Mouse (Mus musculus): ENCODE measurements around the gene Fam196b.

The Fam196b gene

DNA sequence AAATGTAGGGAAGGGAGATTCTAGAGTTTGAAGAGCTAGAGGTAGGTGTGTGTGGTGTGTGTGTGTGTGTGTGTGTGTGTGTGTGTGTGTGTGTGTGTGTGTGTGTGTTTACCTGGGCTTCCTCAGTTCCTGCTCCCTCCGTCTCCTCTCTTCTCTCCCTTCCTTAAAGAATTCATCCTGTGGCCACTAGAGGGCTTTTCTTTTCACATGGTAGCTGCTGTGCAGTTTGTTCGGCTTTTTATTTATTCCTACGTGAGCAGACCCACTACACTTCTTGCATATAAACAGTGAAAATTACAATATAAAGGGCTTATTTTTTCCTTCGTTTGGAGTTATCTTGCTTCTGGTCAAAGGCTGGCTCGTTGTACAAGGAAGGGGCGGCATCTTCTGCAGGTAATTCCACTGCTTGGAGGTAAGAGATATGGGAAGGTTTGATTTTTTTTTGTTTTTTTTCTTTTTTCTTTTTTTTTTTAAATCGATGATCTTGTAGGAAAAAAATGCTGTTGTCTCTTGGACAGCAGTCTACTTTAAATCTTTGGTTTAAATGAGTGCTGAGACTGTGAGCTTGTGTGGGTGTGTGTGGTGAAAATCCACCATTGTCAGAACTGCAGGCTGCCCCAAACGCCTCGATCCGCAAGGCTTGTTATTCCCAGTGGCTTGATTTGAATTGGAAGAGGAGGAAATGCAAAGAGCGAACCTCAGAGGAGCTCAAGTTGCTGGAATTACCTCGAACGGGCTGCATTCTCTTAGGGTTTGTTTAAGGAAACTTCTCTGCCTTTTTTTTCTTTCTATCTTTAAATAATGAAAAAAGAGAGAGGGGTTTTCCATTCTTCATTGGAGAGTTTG lies at the start of gene Fam196b:
Gene Fam196b, plus strand, starts transcription at position 289 of the 846 bp plus-strand sequence.
- peak; percentile 39 for DNase-seq (ENCODE audit: low read depth, low spot score)

DNA sequence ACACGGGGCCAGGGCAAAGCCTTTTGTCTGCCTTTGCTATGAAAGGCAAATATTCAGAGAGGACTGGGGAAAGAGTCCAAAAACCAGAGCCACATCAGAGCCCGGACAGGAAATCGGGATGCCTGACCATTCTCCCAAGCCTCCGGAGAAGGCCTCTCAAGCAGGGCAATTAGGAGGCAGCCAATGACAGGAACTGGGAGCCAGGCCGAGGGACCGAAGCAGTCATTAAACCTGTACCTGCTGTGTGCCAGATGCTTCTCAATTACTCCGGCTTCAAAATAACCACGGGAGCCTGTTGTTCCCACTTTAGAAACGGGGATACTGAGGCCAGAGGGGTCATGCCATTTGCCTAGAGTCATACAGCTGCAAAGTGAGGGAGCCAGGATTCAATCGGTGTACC lies 42.6 kb upstream of the Fam196b start:
- no peak for DNase-seq (ENCODE audit: low read depth, low spot score)

DNA sequence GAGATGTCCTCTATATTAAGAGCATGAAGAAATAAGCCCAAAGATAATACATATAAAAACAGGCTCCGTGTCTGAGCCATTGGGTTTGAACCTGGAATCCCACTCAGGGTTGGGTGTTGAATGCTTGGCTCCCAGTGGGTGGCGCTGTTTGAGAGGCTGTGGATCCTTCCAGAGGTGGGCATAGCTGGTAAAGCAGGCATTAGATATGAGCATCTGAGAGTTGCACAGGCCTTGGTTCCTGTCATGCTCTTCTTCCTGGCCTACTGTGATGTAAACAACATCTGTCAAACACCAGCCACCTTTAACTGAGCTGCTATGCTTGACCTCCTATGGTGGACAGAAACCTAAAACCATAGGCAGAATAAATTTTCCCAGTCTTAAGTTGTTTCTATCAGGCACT lies 38.7 kb upstream of the Fam196b start:
- DNase-seq (ENCODE audit: low read depth, low spot score): no peak

DNA sequence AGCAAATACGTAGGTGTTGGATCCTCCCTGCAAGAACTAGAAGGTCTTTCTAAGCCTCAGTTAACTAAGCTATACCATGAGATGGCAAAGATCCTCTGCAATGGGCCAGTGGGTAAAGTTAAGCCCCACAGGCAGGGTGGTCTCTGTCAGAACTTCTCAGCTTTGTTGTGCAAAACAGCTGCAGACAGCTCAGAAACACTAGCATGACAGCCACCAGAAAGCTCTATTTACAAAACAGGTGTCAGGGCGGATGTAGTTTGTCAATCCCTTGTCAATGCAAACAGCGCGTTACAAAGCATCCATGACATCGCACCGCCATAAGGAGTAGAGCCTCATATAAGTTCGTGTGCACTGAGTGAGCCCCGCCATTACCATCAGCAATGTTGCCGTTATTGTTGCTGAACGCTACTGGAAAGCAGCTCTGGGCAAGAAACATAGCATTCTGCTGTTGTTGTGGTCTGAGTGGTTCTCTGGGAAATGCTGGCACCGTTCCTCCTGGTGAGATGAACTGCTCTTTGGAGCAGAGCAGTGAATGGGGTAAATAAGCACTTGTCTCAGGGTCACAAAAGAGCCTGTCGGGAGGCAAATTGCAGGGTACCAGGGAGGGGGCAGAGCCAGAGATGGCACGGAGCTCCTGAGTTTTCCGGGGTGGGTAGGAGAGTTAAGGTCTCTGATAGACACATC lies 38.1 kb upstream of the Fam196b start:
- no peak for DNase-seq (ENCODE audit: low read depth, low spot score)

DNA sequence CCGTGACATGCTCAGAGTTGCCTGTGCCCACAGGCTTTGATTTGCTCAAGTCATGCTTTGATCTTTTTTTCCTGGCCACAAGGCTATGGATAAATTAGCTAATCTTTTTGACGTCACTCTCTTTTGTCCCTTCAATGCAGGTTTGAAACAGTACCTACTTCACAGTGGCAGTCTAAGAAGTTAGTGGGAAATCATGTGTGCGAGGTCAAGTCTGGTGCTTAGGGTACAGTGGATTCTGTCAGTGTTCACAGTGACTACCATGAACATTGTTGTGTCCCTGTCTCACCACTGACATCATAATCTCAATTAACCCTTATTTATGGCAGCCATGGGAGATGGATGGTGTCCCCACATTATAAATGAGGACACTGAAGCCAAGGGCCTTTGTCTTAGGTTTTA lies 37.6 kb upstream of the Fam196b start:
- DNase-seq (ENCODE audit: low read depth, low spot score): no peak

DNA sequence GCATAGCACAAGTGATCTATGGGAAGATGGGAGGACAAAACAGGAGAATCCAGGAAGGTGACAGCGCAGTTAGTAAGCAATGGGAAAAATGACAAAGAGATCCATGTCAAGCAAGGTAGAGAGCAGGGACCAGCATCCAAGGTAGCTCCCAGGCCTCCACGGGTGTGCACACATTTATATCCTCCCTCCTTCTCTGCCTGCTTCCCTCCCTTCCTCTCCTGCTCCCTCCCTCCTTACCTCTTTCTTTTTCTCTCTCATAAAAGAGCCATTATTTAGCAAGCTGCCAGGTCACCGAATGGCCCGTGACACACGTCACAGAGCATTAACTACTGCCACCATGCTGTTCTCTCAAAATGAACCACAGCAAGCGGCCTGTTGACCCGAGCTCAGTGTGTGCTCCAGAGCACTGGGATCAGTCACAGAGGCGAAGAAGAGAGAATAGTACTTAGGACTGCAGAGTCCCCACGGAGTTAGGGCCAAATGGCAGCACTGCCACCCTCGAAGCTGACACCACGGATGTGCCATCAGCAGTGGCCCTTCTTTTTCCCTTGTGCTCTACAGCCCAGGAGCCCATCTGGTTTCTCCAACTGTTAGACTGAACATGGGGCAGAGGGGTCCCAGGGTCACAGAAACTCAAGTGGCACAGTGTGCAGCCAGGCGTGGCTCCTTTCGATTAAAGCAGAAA lies 30.4 kb upstream of the Fam196b start:
- no peak for DNase-seq (ENCODE audit: low read depth, low spot score)

DNA sequence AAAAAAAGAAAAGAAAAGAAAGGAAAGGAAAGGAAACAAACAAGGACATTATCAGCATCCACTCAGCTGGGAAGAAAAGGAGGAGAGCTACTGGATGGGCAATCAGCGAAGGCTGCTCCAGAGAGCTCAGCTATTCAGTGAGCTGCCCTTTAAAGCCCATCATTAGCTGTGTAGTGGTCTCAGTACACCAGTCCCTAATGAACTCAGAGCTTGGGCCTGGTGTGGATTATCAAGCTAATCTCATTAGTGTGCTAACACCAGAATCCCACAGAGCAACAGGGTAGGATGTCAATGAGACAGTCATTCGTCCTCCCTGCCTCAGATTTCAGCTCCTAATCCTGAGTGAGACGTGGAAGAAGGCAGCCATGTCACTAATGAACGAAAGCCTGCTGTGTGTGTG lies 24.4 kb upstream of the Fam196b start:
- no peak for DNase-seq (ENCODE audit: low read depth, low spot score)

DNA sequence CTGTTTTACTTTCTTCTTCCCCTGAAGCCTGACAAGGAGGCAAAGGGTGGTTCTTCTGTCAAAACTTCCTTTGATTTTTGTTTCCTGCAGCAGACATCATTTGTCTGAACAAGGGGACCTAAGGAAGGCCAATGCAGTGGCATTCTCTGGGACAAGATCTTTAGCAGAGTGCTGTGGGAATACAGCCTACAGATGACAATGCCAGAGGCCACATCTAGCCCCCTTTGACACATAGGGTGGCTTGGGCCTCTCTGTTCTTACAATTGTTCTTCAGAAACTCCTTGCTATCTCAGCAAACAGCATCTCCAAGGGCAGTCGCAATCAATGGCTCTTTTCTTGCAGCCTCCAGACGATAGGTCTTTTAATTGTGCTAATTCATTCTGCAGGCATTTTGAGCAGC lies 23.9 kb upstream of the Fam196b start:
- no peak for DNase-seq (ENCODE audit: low read depth, low spot score)

DNA sequence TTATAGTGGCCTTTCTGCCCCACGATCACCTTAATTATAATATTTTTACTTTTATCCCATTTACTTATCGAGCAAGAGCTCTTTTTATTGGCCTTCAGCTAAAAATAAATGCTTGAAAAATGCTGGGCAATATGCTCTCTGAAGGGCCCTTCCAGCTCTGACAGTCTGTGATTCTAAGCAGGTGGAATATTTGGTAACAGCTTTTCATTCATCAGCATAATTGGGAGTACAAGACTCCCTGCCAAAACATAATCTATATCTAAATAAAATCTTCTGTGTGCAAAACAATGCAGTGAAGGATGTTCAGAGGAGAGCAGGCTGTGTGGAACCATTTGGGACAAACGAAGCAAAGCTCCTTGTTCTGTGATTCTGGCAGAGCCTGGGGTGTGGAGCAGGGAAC lies 23.3 kb upstream of the Fam196b start:
- no peak for DNase-seq (ENCODE audit: low read depth, low spot score)

DNA sequence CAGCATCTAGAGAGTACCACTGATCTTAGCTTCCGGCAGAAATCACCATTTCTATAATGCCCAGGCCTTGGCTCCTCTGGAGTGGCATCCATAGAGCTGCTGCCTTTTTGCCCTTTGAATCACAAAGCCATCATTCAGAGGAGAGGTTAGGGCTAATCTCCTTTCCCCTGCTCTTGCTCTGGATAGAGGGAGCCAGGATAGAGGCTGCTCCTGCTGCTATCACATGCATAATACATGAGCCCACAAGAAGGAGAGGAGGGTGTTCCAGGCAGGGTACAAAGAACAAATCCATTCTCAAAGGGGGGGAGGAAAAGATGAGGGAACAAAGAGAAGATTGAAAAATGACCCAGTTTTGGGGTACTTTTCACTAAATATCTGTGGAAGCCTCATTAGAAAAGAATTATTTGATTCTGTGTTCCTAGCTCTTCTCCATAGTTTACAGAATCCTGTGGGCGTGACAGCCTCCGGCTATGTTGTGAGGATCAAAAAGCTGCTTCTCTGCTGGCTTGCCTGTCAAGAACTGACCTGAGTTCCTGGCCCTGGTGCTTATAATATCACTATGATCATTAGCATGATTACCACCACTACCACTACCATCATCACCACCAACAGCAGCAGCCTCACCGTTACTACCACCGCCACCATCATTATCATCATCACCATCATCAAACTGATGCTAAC lies 16.8 kb upstream of the Fam196b start:
- DNase-seq (ENCODE audit: low read depth, low spot score): no peak

DNA sequence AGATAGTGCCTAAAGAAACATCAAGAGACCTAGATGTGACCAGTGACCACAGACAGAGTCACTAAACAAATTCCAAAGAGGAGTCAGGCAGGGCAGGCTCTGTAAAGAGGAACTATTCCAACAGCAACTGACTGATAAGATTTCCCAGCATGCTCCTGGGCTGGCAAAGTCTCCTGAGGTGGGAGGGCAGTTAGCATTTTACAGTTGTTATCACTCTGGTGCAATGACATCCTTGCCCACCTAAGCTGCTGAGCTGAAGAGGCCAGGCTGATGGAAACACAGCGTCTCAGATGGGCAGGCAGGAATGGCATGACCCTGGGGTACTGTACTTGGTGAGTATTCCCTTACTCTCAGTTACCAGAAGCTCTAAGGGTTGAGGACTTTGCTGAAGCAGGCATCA lies 15.1 kb upstream of the Fam196b start:
- no peak for DNase-seq (ENCODE audit: low read depth, low spot score)

DNA sequence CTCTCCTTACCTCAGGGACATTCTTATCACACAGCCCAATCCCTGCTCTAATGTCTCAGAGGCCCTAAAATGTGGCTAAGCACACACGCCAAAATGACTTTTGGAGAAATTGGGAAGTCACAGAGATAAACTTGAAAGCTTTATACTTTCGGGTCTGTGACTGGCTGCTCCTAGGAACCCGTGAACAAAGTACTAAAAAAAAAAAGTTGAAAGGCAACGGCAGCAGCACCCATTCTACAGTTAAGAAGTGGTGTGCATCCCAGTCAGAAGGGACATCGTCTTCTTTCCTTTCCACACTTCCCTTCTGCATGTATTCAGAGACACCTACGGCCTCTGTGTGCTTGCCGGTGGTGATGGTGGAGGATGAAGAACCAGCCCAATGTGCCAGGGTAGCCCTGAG lies 14.6 kb upstream of the Fam196b start:
- DNase-seq (ENCODE audit: low read depth, low spot score): no peak

DNA sequence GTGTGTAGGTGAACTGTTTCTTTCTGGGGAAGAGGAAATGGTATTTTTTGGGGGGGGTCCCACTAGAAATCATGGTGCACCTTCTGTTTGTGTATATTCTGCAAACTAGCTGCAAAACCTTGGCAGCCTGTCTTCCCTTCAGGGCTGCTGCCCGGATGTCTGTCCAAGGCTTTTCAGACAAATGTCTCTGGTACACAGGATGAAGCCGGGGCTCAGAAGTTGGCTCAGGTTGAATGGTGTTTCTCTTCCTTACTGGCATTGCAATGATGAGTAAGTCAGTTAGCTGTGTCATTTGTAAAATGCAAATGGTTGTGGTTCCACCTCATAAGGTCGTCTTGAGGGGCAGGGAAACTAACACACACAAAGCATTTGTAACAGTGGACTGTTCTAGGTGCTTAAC lies 8.4 kb upstream of the Fam196b start:
- no peak for DNase-seq (ENCODE audit: low read depth, low spot score)

DNA sequence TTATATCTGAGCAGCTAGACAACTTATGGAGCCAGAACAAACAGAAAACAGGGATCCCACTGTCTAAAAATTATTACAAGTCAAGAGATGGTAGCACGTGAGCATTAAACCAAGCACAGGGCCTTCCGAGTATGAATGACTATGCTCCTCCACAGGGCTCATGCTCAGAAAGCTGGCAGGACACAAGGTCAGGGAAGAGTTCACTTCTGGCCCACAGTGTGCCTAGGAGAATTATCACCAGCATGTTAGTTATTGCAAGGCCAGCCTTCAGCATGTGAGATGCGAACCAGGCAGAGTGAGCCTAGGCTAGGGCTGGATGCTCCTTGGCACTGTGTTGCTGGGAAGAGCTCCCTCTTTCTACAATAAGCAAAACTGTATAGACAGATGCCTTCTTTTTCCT lies 5.9 kb upstream of the Fam196b start:
- no peak for DNase-seq (ENCODE audit: low read depth, low spot score)

DNA sequence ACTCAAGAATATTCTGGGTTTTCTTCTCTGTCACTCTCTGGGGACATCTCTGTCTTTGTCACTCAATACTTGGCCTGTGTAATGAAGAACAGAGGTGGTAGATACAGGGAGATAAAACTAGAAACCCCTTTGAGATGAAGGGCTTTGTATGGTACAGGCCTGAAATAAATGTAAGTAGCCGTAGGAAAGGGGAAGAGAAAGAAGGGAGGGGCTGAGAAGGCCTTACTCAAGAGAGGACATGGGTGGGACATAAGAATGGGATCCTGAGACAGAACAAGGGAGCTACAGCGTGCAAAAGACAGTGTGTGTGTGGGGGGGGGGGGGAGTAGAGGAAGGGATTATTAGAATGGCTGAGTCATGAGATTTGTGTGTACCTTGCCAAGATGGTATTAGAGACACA lies 5.3 kb upstream of the Fam196b start:
- no peak for DNase-seq (ENCODE audit: low read depth, low spot score)

DNA sequence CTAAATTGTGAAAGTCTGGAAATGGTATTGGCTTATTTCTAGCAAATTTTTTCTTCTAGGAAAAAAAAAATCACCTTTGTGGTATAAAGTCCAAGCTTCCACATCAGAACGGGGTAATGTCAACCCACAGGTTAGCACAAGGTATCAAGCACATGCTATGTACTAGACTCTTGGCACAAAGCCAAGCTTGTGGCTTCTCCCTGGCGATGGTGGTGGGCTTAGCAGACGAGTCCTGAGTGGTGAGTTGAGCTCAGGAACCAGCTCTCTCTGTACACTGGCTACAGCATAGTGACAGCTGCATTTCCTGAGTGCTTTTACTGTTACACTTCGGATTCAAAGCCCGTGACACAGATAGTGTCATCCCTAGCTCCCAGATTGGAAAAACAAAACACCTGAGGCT lies 2.9 kb upstream of the Fam196b start:
- DNase-seq (ENCODE audit: low read depth, low spot score): no peak

DNA sequence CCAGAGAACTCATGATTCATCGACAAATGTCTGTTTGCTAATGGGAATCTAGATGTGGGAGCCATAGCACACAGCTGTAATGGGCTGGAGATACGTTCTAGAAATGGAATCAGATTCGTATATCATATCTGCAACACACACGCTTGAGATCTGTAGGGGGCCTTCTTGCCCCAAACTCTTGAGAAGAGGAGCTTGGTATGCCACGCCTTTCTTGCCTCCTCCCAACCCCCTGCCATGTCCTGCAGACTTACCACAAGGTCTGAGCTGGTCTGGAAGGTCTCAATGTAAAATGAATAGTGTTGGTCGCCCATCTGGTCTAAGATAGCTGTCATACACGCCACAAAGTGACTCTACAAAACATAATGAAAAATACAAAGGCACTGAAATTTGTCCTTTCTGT lies 2.4 kb upstream of the Fam196b start:
- DNase-seq (ENCODE audit: low read depth, low spot score): no peak

DNA sequence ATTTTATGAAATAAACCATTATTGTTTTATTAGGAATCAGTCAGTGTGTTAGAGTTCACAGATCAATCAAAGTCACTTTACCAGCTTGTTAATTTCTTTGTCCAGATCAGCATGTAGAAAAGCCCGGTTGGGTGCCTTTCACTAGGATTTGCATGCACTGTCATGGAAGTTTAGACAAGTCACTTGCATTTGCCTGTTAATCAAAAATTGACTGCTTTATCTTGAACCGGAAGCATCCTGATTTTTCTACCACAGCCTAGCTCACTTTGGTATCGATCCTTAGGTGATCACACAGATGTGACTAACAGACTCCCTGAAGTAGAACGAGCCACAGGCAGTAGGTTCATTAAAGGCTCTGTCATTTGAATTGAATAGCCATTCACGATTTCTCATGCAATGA lies 761 bp downstream of the Fam196b start:
- no peak for DNase-seq (ENCODE audit: low read depth, low spot score)

DNA sequence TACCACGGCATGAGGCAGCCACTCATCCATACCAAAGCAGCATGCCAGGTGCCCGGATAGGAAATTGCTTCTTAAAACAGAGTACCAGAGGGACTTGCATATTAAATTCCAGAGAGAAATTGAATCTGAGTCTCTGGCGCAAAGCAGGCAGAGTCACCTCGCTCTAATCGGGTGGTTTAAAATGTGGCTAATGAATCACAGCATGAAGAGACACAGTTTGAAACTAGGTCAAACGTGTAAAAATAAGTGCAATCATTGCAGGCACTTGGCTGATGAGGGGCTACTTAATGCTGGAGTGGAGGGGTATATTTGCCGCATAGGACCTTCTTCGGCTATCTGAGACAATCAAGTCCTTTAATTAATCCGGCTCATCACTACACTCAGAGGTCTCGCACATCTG lies 1.6 kb downstream of the Fam196b start:
- no peak for DNase-seq (ENCODE audit: low read depth, low spot score)

DNA sequence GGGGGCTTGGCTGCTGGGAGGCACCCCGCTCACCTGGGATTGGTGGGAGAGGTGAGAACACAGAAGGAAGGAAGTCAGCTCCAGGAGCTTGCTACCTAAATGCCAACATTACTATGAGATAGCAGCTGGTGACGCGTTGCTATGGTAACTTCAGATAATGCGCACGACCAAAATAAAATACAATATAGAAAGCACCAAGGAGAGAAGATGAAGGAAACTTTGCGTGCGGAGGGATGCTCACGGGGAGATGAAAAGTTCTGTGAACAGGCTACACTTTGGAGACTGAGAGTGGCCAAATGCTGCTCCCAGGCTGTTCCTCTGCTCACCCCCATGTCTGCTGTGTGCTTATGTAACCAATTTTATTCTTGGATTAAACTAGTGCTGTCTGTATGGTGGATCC lies 2.4 kb downstream of the Fam196b start:
- DNase-seq (ENCODE audit: low read depth, low spot score): no peak

DNA sequence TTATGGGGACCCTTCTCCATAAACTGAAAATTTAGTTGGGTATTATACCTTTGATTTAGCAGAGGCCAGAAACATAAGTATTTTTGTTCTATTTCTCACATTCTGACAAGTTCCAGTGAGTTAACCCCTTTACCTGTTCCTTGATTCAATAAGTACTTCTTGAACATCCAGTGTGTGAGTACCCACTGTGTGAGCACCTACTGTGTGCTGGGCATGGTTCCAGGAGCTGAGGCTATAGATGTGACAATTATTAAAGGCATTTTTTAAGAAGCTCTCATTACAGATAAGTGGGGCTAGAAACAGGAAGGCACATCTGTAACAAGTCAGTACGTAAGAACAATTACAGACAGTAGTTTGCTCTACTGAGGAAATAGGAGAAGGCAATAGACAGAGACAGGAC lies 4.7 kb downstream of the Fam196b start:
- no peak for DNase-seq (ENCODE audit: low read depth, low spot score)

DNA sequence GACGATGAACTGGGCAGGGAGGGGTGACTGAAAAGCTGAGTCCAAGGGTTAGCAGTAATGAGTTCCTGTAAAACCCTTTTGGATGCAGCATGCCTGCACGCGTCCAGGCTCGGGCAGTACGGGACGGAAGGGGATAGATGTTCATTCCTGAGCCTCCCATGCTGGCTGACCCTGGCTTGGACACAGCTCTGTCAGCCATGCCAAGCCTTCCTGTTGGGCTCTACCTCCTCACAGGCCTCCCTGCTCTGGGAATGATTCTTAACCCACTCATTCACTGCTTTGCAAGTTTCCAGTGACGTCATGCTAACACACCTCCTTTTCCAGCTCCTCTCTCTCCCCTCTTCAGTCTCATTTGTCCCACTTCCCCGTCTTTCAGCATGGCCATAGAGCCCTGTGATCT lies 9.0 kb downstream of the Fam196b start:
- DNase-seq (ENCODE audit: low read depth, low spot score): no peak

All from retina, adult 2 months (tissue).